Mouse (Mus musculus): ENCODE results near the gene Farp2. TPM values are rescaled to one million over a fixed set of nuclear protein-coding genes. Genes with fewer than 3 reads are reported as not detected.
"Not testable (repeated sequence)": the region's sequence is repeated elsewhere in the genome, so short reads cannot be mapped to it uniquely, and the experiment has no call there.

Gene Farp2
- total RNA-seq, 2 experiments from 2014 or later: 16.0 to 19.2 TPM

- no peak for DNase-seq (ENCODE audit: low spot score in 2 of 2)
Observed at GRCm38 (mm10) chr1:93632723-93633122, 120.8 kb downstream of the Farp2 start.

GRCm38 (mm10) chr1:93634481-93634891, 122.6 kb downstream of the Farp2 start:
- DNase-seq (ENCODE audit: low spot score in 2 of 2): peak in 1 of 2 experiments; percentile 30

DNA sequence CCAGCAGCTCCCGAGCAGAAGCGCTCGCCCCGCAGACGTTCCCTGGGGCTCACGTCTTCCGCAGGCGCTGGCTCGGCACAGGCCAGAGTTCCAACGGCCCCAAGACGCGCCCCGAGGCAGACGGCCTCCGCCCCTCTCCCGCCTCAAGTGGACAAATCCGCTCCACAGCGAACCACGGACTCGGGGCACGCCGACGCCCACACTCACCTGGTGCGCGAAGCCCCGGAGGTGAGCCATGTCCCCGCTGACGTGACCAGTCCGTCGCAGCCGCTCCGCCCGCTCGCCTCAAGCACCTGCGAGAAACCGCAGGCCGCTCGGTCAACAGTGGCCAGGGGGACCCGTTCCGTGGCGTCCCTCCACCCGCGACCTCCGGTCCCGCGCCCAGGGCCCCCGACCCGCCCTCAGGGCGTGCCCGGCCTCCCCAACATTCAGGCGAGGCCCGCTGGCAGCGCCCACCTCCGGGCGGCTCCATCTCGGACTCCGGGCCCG, 123.3 kb downstream of the Farp2 start:
- DNase-seq (ENCODE audit: low spot score in 2 of 2): peak; percentile 20 to 57

GRCm38 (mm10) chr1:93635580-93636192, 123.8 kb downstream of the Farp2 start:
- DNase-seq (ENCODE audit: low spot score in 2 of 2): peak; percentile 93 to 98

DNA sequence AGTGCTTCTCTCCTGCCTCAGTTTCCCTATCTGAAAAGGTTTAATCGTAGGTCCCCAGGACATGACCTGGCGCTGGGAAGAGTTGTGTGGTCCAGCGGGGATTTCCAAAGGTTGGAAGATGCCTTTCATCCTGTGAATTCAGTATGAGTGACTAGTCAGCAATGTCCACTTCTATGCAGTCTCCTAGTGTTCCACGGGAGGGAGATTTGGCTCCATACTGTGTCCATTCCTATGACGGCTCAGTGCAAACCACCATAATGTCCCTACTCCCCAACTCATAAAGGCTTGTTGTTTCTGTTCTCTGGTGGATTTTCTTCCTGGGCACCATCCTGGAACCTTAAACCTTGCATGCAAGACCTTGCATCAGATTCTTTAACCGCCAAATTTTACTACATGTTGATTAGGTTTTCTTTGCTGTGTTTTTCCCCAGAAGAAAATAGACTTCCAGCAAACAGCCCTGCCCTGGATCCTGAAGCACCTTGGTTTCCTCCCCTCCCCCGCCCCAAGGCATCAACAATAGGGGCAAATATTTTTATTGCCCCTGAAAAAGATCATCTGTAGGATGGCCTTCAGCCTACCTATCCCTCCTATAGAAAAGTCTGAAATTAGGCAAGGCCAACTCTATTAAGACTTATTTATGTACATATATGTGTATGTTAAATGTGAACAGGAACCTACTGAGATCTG, 124.5 kb downstream of the Farp2 start:
- DNase-seq (ENCODE audit: low spot score in 2 of 2): peak in 1 of 2 experiments; percentile 23

DNA sequence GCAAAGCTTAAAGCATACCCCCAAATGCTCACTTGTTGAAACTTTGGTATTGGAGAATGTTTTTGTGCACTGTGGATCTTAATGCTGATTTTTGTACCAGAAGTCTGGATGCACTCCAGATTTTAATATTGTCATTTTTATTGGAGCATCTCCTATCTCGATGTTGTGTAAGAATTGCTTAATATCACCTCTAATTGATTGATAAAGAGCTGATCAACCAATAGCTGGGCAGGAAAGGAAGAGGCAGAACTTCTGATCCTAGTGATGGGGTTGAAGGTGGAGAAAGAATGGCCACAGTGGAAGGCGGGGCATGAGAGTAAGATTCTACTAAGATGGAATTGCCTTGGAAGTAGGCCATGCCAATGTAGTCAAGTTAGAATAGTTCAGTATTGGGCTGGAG, 130.1 kb downstream of the Farp2 start:
- DNase-seq (ENCODE audit: low spot score in 2 of 2): no peak

- DNase-seq (ENCODE audit: low spot score in 2 of 2): no peak
Observed at GRCm38 (mm10) chr1:93642692-93643091, 130.8 kb downstream of the Farp2 start.

DNA sequence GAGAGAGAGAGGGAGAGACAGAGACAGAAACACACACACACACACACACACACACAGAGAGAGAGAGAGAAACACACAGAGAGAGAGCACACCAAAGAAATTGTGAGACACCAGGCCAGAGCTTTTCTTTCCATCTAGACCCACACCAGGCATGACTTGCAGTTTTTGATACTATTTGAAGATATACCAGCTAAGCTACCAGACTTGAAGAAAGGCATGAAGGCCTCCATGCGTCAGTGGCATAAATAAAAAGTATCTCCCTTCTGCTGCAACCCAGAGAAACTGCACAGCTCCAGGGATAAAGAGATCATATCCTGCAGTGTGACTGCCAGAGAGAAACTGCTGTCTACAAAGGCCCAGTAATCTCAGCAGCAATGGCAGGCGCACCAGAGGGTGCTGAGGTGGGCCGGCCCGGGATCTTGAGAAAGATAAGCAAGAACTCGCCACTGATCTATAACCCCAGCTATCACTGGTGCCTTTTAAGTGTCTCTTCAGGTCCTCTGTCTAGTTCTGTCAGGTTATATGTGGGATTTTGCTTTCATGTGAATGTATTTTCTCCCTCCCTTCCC, 137.8 kb downstream of the Farp2 start:
- DNase-seq (ENCODE audit: low spot score in 2 of 2): no peak

- DNase-seq (ENCODE audit: low spot score in 2 of 2): no peak
Observed at GRCm38 (mm10) chr1:93654275-93654674, 142.4 kb downstream of the Farp2 start.

DNA sequence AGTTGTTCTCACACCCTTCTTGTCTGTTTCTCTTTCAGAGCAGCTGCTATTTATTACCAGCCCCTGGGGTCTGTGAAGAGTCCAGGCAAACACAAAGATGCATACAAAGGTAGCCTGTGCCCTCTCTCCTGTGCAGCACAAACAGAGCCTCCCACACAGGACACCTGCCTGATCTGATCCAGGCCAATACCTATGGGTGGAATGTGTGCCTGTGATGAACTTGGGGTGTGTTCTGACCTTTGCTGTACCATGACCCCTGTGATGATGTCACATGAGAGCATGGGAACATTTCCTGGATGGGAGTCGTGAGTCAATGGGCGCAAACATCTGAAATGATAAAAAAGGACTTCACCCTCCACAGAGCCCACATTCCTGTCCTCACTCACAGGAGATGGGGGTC, 142.9 kb downstream of the Farp2 start:
- DNase-seq (ENCODE audit: low spot score in 2 of 2): no peak

GRCm38 (mm10) chr1:93656325-93657024, 144.6 kb downstream of the Farp2 start:
- DNase-seq (ENCODE audit: low spot score in 2 of 2): no peak

GRCm38 (mm10) chr1:93657025-93657360, 145.1 kb downstream of the Farp2 start:
- DNase-seq (ENCODE audit: low spot score in 2 of 2): no peak

GRCm38 (mm10) chr1:93658559-93658958, 146.7 kb downstream of the Farp2 start, which contains the start of gene Stk25:
Stk25 (minus strand) TSS chr1:93658659.
- not testable (repeated sequence) for DNase-seq (ENCODE audit: low spot score in 2 of 2)

GRCm38 (mm10) chr1:93667760-93668400, 156.0 kb downstream of the Farp2 start:
- DNase-seq (ENCODE audit: low spot score in 2 of 2): no peak

DNA sequence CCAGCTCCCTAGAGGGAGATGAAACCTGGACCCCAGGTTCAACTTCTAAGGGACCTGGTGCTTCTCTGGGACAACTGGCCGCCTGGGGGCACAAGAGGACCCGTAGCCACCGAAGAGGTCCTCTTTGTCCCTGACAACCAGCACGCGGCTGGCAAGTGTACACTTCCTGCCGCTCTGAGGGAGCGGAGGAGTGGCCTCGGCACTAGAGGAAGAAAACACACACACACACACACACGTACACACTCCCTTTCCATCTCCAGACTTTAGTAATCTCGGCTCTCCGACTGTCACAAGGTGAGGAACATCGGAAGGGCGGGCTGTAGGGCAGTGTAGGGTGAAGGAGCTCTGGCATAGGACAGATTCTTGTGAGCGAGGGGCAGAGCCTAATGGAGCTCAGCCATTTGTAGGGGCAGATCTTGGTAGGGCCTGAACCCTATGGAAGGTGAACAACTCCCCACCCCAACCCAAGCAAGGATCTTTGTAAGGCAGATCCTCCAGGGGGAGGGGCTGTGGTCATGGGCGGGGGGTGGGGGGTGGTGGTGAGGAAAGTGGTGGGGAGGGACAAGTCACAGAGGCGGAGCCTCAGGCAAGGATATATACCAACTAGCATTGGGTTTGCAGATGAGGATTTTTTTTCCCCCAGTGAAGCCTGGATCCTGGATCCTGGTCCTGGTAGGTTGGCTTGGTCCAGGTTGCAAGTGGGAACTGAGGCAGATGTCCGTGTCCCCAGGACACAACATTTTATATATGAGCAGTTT, 157.1 kb downstream of the Farp2 start:
- DNase-seq (ENCODE audit: low spot score in 2 of 2): peak; percentile 33 to 80

DNA sequence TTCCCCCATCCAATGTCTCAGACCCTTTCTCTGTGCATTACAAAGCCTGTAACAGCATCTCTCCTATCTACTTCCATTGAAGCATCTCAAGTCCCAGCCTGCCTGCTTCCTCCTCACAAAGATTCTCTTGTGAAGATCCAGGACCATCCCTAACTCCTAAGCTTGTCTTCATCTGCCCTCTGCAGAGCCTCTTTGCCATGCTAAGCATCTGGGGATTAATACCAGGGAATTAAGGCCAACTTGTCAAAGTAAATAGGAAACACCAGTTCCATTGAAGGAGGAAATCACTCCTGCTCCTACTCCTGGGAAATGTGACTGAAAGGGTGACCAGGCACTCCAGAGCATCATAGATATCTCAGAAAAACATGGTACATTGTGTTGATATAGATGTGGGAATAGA, 158.1 kb downstream of the Farp2 start:
- DNase-seq (ENCODE audit: low spot score in 2 of 2): no peak

All from gastrocnemius, postnatal 4 days (tissue).